Mouse (Mus musculus): ENCODE measurements around the gene Cog3. TPM values are rescaled to one million over a fixed set of nuclear protein-coding genes. Genes with fewer than 3 reads are reported as not detected.

Gene Cog3
- total RNA-seq, 4 experiments from 2014 or later: 13.9 to 15.4 (median 14.6) TPM

DNA sequence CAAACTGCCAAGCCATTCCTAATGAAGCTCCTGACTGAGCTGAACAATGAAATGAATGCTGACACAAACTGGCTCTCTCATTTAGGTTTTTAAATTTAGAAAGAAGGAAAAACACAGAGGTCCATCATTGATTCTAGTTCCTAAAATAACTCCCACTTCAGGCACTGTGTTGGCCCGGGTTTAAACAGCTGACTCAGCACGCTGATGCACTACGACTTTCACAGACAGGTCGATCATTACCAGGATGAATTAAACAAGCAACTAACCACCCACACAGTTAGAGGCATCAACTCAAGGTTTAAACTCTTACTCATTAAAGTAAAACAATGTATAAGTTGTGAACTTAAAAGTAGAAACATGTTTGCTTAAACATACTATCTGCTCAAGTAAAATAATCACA, 47.7 kb downstream of the Cog3 start:
- DNase-seq (ENCODE audit: low spot score): no peak

GRCm38 (mm10) chr14:75697928-75698327, 56.4 kb downstream of the Cog3 start:
- no peak for DNase-seq (ENCODE audit: low spot score)

DNA sequence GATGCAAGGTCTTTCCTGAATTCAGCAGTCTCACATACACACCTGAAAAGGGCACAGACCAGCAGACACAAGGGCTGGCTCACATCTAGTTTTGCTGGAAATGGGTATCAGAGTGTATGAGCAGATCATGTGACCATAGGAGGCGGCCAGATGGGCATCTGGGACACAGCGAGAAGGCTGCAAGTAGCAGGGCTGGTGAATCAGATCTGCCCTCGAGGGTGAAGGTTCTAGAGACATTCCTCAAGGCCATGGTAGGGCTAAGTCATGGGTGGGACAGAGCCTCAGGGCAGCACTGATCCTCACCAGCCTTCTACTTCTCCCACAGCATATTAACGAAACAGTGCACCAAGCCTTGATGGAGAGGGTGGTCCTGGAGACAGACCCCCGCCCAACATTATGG, 58.2 kb downstream of the Cog3 start:
- DNase-seq (ENCODE audit: low spot score): no peak

DNA sequence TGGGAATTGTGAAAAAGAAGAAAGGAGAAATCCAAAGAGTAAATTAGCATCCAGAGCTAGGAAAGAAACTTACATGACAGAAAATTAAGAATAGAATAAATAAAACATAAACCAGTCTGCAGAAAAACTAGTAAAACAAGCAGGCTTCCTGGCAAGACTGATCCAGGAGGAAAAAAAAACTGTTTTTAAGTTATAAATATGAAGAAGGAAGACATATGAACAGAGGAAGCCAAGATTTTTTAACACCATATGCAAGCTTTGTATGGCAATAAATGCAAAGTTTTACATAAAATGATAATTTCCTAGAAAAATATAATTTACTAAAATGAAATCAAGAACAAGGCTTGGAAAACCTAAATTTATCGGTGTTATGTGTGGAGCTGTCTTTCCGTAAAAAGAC, 63.9 kb downstream of the Cog3 start:
- no peak for DNase-seq (ENCODE audit: low spot score)

GRCm38 (mm10) chr14:75676316-75676715, 78.0 kb downstream of the Cog3 start:
- DNase-seq (ENCODE audit: low spot score): no peak

GRCm38 (mm10) chr14:75669085-75669645, 85.2 kb downstream of the Cog3 start:
- no peak for DNase-seq (ENCODE audit: low spot score)

DNA sequence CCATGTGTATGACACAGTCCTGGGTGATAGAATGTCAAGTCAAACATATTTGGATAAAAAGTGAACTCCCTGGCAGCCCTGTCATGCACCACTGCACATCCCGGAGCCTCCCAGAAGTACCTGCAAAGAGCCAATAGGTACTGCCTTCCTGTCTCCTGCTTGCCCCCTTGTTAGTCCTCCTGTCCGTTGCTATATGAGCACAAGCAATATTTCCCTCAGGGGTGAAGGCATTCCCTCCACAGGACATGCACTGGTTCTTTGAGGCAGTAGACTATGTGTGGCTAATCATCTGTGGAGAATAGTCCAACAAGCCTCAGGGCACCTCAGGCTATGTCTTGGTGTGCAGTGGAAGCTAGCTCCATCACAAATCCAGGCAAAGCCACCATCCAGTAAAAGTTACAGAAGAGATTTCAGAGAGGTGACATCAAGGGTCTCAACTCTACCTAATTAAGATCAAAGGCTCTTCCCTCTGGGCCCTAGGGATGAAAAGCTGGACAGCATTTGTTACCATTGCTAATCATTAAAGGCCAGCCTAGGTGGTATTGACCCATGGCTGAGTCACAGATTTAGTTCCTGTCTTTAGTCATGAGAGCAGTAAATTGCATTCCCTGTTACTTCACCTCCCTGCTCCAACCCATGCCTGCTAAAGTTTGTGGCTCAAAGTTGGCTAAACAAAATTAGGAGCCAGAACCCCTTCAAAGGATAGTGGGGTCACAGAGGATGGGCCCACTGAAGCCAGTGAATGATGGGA, 88.7 kb downstream of the Cog3 start:
- DNase-seq (ENCODE audit: low spot score): no peak

GRCm38 (mm10) chr14:75661548-75661947, 92.8 kb downstream of the Cog3 start:
- DNase-seq (ENCODE audit: low spot score): no peak

GRCm38 (mm10) chr14:75660936-75661335, 93.4 kb downstream of the Cog3 start:
- DNase-seq (ENCODE audit: low spot score): no peak

Other genes with a start within 250 kb of the Cog3 start
- not detected for gene Spert, start 161.4 kb downstream of the Cog3 start, total RNA-seq (2022)
- not detected for gene Erich6b, start 112.3 kb downstream of the Cog3 start, total RNA-seq (2022)
- gene Slc25a30, start 32.5 kb upstream of the Cog3 start, total RNA-seq (2022): 10 to 100 TPM; 11.0 to 13.3 (median 11.6) TPM
- 1,000 to 10,000 TPM; 2,668 to 3,319 (median 3,029) TPM for gene Tpt1, start 90.6 kb upstream of the Cog3 start, total RNA-seq (2022)
- gene Kctd4, start 200.5 kb upstream of the Cog3 start, total RNA-seq (2022): not detected